Mouse (Mus musculus): ENCODE results near the gene Kcnk18.

Gene Kcnk18

DNA sequence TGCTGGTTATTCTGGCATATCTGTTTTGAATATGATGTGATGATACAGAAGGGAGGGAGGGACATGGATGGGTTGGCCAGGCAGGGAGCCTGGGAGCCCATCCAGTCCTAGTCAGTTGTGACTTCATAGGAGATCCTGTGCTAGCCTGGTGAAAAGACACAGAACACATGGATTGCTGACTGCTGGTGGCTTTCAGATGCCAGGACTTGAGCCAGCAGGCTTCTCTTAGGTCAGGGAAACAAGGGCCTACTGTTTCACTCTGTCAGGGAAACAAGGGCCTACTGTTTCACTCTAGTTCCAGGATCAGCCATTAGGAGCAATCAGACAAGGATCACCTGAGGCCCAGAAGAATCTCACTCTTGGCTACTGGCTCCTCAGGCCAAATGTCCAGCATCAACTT is 61.8 kb downstream of the Kcnk18 start:
- DNase-seq (ENCODE audit: low read depth in 2 of 2, low spot score in 2 of 2) = no peak

DNA sequence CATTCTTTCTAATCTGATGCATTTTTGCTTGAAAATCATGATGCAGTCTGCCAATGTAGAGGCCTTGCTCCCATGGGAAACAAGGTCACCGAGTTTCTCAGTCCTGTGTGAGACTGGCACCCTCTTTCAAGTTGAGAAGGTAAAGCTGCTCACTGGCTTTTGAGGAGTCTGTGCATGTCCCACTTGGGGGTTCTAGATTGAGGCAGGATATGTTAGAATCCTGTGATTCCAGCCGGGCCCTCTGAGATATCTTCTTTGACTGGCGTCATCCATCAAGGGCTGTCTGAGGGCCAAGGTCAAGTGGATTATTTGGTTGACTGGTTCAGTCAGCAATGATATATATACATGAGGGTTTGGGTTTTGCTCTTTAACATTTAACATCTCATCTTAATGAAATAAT is 63.0 kb downstream of the Kcnk18 start:
- no peak for DNase-seq (ENCODE audit: low read depth in 2 of 2, low spot score in 2 of 2)
